Mouse (Mus musculus) cerebellum, adult 2 months (tissue): Measurements from ENCODE around the gene Ube2g1.

Source experiments
- CTCF ChIP-seq: fragments of 200-500 bp; IDR thresholded peaks from 2 replicates; pipeline ENCODE4 v1.5.1; 2011; ENCODE audit warnings: low read depth, mild to moderate bottlenecking, control low read depth, low read length, moderate library complexity, borderline replicate concordance; ENCODE audit not compliant: insufficient read depth
- POLR2A ChIP-seq: fragments of 200-500 bp; IDR thresholded peaks from 2 replicates; pipeline ENCODE4 v1.6.1; 2011; ENCODE audit warnings: low read length, control low read depth, borderline replicate concordance; ENCODE audit not compliant: insufficient read depth

- TF ChIP-seq POLR2A, result no peak
- TF ChIP-seq CTCF, result no peak
Measured at GRCm38 (mm10) chr11:72569671-72570318, 37.3 kb upstream of the Ube2g1 start.
